Mouse (Mus musculus) heart, embryonic 11.5 days (tissue): ENCODE results near the gene St6galnac3. TPM values are rescaled to one million over a fixed set of nuclear protein-coding genes. Genes with fewer than 3 reads are reported as not detected.

Experiments used
- ATAC-seq: fragments of 200-750 bp; cut with Nextera tagmentation; replicated peaks from 2 replicates; pipeline ENCODE4 v1.8.0; 2017; ENCODE audit warnings: moderate library complexity; ENCODE audit not compliant: insufficient number of reproducible peaks, low FRiP score, low TSS enrichment
- H3K27ac ChIP-seq: fragments of 300-500 bp; sonication (generic); 2 replicates; pipeline ENCODE4 v1.5.1; 2014; ENCODE audit warnings: mild to moderate bottlenecking, low read depth, low read length
- H3K27me3 ChIP-seq: fragments of 300-500 bp; sonication (generic); 2 replicates; pipeline ENCODE4 v1.6.1; 2014; ENCODE audit warnings: mild to moderate bottlenecking, low read length, mixed read lengths; ENCODE audit not compliant: control insufficient read depth, insufficient read depth
- H3K36me3 ChIP-seq: fragments of 300-500 bp; sonication (generic); 2 replicates; pipeline ENCODE4 v1.6.1; 2014; ENCODE audit warnings: mild to moderate bottlenecking, low read length, moderate library complexity, mixed read lengths; ENCODE audit not compliant: control insufficient read depth, insufficient read depth
- H3K4me1 ChIP-seq: fragments of 300-500 bp; sonication (generic); 2 replicates; pipeline ENCODE4 v1.6.1; 2014; ENCODE audit warnings: low read length; ENCODE audit not compliant: control insufficient read depth, insufficient read depth
- H3K4me2 ChIP-seq: fragments of 300-500 bp; sonication (generic); 2 replicates; pipeline ENCODE4 v1.6.1; 2014; ENCODE audit warnings: mild to moderate bottlenecking, moderate library complexity
- H3K4me3 ChIP-seq: fragments of 300-500 bp; sonication (generic); 2 replicates; pipeline ENCODE4 v1.5.1; 2014; ENCODE audit warnings: low read depth, low read length
- H3K9ac ChIP-seq: fragments of 300-500 bp; sonication (generic); 2 replicates; pipeline ENCODE4 v1.6.1; 2014; ENCODE audit warnings: mild to moderate bottlenecking, low read depth, low read length, moderate library complexity
- H3K9me3 ChIP-seq: fragments of 300-500 bp; sonication (generic); replicated peaks from 2 replicates; pipeline ENCODE4 v1.6.1; 2016; ENCODE audit warnings: low read length; ENCODE audit not compliant: control insufficient read depth
- WGBS: fragments of 180-500 bp; shearing (Covaris S2); extraction: QIAGEN DNeasy Blood & Tissue Kit; methylation state at CpG from one replicate; pipeline ENCODE4 v1.1.7; 2014; ENCODE audit not compliant: insufficient replicate concordance; 5-methylcytosine and 5-hydroxymethylcytosine counted together
- polyA plus RNA-seq: library from polyadenylated mRNA; unstranded; fragments of >200 nt; fragmentation: Nextera tagmentation; extraction: Ambion mirVana; gene quantifications from 2 replicates; pipeline ENCODE4 v1.2.1, GENCODE M21; 2014

Gene St6galnac3
- polyA plus RNA-seq, 1 experiment from 2014 or later, result 29.6 TPM

DNA sequence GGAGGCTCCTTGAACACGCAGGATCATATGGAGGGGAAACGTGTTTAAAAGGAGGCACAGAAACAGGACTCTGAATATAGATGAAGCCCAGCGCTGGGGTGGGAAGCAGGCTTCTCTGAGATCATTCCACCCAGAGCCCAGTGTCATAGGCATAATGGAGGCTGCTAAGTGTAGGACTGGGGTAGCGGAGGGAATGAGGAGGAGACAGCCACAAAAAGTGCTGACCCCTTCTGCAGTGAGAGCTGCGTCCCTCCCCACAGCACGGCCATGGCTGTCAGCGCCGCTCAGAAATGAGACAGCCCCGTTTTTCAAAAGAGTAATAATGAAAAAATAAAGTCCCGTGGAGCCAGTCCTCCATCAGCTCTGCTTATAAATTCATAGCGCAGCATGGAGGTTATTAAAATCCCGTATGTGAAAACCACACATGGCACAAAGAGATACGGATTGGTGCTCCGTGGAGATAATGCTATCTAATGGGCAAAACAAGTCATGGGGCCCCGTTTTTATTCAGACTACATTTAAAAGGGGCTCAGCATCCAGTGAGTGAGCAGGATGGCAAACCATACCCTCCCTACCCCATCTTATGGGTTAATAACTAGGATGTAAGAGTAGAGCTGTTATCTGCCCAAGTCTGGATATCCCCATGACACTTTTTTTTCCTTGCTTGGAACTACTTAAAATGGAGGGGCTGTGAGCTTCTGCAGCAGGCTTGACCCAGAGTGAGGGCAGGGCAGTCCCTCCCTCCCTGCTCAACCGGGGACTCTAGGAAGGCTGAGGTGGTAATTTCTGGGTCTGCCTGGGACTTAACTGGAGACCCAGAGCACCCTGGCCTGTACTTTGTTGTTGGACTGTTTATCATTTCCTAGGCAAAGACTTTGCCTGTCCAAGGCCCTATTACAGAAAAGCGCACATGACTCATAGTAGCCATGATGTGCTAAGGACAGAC, 288.6 kb downstream of the St6galnac3 start:
- Histone ChIP-seq H3K4me1 (no peaks in the 10 kb centered on the region), H3K36me3 (no peaks in the 10 kb centered on the region), H3K27me3 (no peaks in the 10 kb centered on the region), H3K27ac (no peak overlapping the region), H3K4me2 (no peak overlapping the region), H3K4me3 (no peak overlapping the region), H3K9ac (no peak overlapping the region), H3K9me3 (no peaks in the 10 kb centered on the region)
- no peak for ATAC-seq
- whole genome bisulfite sequencing, result 78% methylated on average over 17 of the region's 17 CpGs

DNA sequence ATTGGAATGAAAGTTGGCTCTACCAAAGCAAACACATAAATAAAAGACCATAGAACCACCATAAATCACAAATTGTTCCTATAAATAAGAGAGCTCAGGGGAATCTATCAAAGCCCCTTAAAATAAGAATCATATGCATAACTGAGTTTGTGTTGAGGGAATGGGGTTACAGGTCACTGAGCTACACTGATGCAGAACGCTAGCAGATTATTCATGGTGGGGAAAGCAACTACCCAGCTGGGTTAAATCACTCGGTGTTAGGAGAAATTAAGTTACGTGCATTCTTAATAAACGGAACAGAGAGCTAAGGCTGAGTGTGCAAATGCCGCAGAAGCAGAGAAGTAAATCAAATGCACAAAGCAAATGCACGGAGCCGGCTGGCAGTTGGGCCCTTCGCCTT, 292.0 kb downstream of the St6galnac3 start:
- Histone ChIP-seq H3K27me3 (no peaks in the 10 kb centered on the region), H3K4me3 (no peak overlapping the region), H3K9me3 (no peaks in the 10 kb centered on the region), H3K9ac (no peak overlapping the region), H3K4me2 (no peak overlapping the region), H3K36me3 (no peaks in the 10 kb centered on the region), H3K27ac (no peak overlapping the region), H3K4me1 (no peaks in the 10 kb centered on the region)
- WGBS, result 87% methylated on average over 8 of the region's 8 CpGs
- no peak for ATAC-seq

DNA sequence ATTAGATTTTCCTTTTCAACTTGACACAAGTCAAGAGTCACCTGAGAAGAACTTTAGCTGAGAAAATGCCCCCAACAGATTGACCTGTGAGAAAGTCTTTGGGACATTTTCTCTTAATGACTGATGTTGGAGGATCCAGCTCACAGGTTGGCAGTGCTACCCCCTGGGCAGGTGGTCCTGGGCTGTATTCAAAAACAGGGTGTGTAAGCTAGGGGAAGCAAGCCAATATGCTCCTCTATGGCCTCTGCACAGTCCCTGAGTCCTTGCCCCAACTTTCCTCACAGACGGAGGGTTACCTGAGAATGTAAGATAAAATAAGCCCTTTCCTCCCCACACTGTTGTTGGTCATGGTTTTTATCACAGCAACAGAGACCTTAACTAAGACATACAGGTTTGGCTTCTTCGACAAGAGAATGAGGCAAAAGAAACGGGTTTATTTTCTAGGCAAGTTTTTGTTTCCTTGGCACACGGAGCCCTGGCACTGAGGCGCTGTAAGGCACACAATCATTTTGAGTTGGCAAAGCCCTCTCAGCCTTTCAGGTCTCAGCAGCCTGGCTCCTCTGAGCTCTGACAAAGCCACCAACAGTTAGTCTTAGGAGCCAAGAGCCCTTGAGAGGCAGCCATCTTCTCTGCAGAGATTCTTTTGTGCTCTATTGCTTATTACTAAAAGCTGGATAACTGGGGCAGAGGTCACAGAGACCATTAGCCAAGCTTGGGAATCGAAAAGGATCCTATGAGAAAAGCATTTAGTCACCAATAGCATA, 292.7 kb downstream of the St6galnac3 start:
- no peak for ATAC-seq
- Histone ChIP-seq H3K27ac (no peak overlapping the region), H3K36me3 (no peaks in the 10 kb centered on the region), H3K9me3 (no peaks in the 10 kb centered on the region), H3K9ac (no peak overlapping the region), H3K27me3 (no peaks in the 10 kb centered on the region), H3K4me1 (no peaks in the 10 kb centered on the region), H3K4me2 (no peak overlapping the region), H3K4me3 (no peak overlapping the region)
- WGBS, result 78% methylated on average over 6 of the region's 6 CpGs

DNA sequence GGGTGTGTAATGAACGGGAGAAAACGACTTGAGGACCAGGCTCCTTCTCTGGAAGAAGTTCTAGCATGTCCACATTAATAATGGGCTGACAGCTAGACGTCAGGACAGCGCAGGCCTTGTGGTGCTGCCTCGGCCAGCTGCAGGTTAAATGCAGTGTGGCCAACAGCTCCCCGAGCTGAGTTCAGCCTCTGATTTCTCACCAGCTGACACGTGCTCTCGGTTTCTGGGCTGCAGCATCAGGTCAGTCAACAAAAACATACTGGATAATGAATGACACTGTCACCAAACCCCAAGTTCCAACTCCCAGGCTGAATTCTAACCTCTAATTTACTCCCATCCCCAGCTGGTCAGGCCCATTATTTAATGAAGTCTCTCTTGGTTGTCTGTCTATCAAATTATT, 295.1 kb downstream of the St6galnac3 start:
- WGBS, result 75% methylated on average over 8 of the region's 8 CpGs
- no peak overlapping the region for H3K9ac ChIP-seq
- no peak overlapping the region for H3K4me3 ChIP-seq
- H3K9me3 ChIP-seq, result no peaks in the 10 kb centered on the region
- H3K4me2 ChIP-seq, result no peak overlapping the region
- no peaks in the 10 kb centered on the region for H3K4me1 ChIP-seq
- no peaks in the 10 kb centered on the region for H3K36me3 ChIP-seq
- no peaks in the 10 kb centered on the region for H3K27me3 ChIP-seq
- H3K27ac ChIP-seq, result no peak overlapping the region
- ATAC-seq, result no peak

DNA sequence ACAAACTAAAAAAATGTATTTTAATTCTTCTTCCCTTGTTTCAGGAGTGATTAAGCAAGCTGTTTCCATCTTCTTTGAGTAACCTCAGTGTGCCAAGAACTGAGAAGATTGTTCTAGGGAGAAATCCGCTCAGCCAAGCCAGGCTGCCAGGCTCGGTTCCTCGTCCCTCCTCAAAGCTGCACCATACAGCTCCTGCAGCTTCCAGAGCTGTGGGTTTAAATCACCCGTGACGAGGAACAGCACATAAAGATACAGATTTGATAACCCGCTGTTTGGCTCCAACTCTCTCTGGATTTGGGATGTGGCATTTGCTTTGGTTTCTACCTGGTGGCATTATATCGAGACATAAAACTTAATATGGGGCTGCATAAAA, 303.1 kb downstream of the St6galnac3 start:
- Histone ChIP-seq H3K4me3 (no peak overlapping the region), H3K9ac (no peak overlapping the region), H3K9me3 (no peaks in the 10 kb centered on the region), H3K4me2 (no peak overlapping the region), H3K36me3 (no peaks in the 10 kb centered on the region), H3K27ac (no peak overlapping the region), H3K27me3 (no peaks in the 10 kb centered on the region), H3K4me1 (no peaks in the 10 kb centered on the region)
- WGBS, result 82% methylated on average over 7 of the region's 7 CpGs
- ATAC-seq, result no peak

DNA sequence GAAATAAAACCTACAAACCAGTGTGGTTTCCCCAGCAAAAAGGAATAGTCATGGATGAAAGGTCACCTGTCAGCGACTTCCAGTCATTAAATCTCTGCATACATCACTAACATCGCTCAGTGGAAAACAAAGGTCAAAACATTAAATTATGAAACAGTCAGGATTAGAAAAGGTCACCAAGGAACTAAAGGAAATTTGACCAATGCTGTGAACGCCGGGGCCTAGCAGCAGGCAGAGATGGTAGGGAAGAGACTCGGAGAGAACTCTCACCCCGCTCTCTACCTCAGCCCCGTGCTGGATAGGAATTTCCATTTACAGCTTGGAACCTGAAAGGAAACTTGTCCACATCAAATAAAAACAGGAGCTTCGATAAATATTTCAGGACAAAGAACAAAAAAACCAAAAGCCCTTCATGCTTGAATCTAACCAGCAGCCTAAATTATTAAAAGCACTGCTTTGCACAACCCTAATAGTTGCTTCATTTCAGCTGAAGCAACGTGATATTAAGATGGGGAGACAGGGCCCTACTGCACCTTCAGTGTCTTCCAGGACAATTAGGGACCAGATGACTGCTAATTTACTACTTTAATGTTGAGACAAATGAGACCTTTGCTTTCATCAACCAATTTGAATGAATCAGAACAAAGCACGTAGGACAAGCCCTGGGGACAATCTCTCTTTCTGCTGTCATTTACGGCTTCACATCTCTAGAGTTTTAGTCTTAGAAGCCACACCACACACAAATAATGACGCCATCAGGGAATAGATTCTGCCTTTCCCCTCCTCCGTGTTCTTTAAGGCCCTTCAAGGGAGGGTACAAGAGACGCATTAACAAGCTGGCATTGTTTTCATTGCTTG, 303.7 kb downstream of the St6galnac3 start:
- H3K27ac ChIP-seq, result no peak overlapping the region
- no peak overlapping the region for H3K4me3 ChIP-seq
- H3K9me3 ChIP-seq, result no peaks in the 10 kb centered on the region
- WGBS, result 82% methylated on average over 14 of the region's 14 CpGs
- no peaks in the 10 kb centered on the region for H3K36me3 ChIP-seq
- no peaks in the 10 kb centered on the region for H3K27me3 ChIP-seq
- H3K4me2 ChIP-seq, result no peak overlapping the region
- no peak overlapping the region for H3K9ac ChIP-seq
- no peaks in the 10 kb centered on the region for H3K4me1 ChIP-seq
- no peak for ATAC-seq

DNA sequence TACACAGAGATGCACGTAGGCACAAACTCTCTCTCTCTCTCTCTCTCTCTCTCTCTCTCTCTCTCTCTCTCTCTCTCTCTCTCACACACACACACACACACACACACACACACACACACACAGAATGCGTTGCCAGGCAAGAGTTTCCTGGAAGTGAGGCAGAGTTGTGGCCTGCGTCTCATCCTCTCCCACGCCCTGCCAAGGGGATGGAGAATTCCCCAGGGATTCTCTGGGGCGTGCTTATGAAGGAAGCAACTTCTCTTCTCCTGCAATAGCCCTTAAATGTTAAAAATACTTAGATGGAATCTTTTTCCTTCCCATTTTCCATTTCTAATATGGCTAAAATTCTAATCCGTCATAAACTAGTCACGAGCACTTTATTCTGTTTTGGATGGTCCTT, 305.6 kb downstream of the St6galnac3 start:
- H3K4me1 ChIP-seq, result no peaks in the 10 kb centered on the region
- no peak overlapping the region for H3K4me2 ChIP-seq
- 78% methylated on average over 7 of the region's 7 CpGs for WGBS
- no peak overlapping the region for H3K4me3 ChIP-seq
- H3K36me3 ChIP-seq, result no peaks in the 10 kb centered on the region
- H3K27ac ChIP-seq, result no peak overlapping the region
- no peak overlapping the region for H3K9ac ChIP-seq
- no peak for ATAC-seq
- H3K9me3 ChIP-seq, result no peaks in the 10 kb centered on the region
- H3K27me3 ChIP-seq, result no peaks in the 10 kb centered on the region

DNA sequence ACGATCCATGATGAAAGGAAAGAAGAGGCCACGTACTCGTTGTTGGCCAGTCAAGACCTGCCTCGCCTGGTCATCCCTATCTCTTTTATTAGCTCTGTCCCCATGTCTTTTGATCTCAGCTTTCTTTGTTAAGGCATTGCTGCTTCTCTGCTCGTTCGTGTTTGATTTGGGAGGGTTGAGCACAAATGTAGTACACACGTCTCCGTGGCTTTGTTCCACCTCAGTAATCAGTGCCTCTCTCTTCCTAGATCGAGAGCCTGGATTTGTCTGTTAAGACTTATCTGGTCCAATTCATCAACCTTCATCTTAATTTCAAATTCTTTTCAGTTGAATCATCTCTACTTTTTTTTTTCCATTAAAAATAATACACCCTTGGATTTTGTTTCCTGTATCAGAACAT, 308.0 kb downstream of the St6galnac3 start:
- H3K36me3 ChIP-seq, result no peaks in the 10 kb centered on the region
- no peak overlapping the region for H3K9ac ChIP-seq
- H3K27me3 ChIP-seq, result no peaks in the 10 kb centered on the region
- H3K27ac ChIP-seq, result no peak overlapping the region
- no peak overlapping the region for H3K4me2 ChIP-seq
- no peak for ATAC-seq
- no peak overlapping the region for H3K4me3 ChIP-seq
- H3K4me1 ChIP-seq, result no peaks in the 10 kb centered on the region
- 85% methylated on average over 9 of the region's 9 CpGs for WGBS
- no peaks in the 10 kb centered on the region for H3K9me3 ChIP-seq
